Mouse (Mus musculus) splenic B cell, adult 2 months (primary cell): Measurements from ENCODE around the gene H2-DMb2.

Experiments used
- DNase-seq: peaks from one replicate; pipeline ENCODE4 v3.0.0-alpha.2; 2011; ENCODE audit warnings: low read depth, low spot score
- H3K27me3 ChIP-seq: 2 replicates; pipeline ENCODE4 v1.6.1; 2012; ENCODE audit warnings: mild to moderate bottlenecking, low read length, moderate library complexity, mixed read lengths; ENCODE audit not compliant: control insufficient read depth, poor library complexity, insufficient read depth, severe bottlenecking
- H3K36me3 ChIP-seq: 2 replicates; pipeline ENCODE4 v1.6.1; 2012; ENCODE audit warnings: mild to moderate bottlenecking, low read length, moderate library complexity, mixed read lengths; ENCODE audit not compliant: control insufficient read depth, poor library complexity, insufficient read depth, severe bottlenecking

The H2-DMb2 gene

DNA sequence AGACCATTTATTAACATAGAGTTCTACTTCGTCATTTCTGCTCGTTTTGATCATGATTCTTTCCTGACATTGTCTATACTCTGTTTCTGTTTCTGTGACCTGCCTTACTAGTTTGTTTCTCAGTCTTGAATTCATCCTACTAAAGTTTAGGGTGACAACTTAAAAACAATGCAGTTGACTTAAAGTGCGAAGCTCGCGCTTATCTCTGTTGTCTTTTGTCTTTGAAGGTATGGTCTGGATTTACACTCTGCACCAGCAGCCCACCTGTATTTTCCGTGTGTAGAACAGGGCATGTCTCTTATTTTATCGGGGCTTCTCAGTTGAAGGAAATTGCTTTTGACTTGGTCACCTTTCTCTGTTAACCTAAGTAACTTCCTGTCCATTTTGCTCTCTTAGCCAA is 20.0 kb upstream of the H2-DMb2 start:
- DNase-seq, result no peak
- H3K36me3 ChIP-seq, result peaks cover 5% of the 10 kb centered on the region
- no peaks in the 10 kb centered on the region for H3K27me3 ChIP-seq

DNA sequence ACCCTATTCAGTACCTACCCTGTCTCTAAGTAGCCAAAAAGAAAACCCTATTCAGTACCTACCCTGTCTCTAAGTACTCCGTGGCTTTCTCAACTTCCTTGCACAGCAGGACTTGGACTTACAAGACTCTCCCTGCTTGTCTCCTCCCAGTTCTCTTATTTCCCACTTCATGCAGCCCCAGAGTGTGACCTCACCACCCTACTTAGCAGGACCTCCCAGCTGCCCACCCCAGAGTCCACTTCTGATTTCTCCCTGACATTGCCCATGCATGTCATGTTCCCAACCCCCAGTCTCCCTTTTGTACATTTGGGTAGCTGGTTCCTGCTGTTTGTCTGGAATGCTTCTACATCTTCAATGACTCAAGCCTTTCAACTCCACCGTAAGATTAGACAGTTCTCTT is 19.6 kb upstream of the H2-DMb2 start:
- Histone ChIP-seq H3K27me3 (no peaks in the 10 kb centered on the region), H3K36me3 (peaks cover 5% of the 10 kb centered on the region)
- no peak for DNase-seq

DNA sequence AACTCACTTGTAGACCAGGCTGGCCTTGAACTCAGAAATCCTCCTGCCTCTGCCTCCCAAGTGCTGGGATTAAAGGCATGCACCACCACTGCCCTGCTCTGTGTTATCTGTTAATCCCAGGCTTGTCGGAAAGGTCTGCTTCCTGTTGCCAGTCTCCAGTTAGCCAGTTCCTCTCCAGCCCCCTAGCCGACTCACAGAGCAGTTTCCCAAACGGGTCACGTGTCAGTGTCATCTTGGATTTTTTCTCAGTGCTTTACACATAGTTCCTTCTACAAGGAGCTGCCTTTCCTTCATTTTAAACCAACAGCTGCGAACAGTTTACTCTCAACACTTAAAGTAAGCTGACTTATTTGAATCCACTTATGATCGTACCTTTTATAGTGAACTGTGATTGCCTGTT is 18.5 kb upstream of the H2-DMb2 start:
- Histone ChIP-seq H3K36me3 (no peaks in the 10 kb centered on the region), H3K27me3 (no peaks in the 10 kb centered on the region)
- no peak for DNase-seq

DNA sequence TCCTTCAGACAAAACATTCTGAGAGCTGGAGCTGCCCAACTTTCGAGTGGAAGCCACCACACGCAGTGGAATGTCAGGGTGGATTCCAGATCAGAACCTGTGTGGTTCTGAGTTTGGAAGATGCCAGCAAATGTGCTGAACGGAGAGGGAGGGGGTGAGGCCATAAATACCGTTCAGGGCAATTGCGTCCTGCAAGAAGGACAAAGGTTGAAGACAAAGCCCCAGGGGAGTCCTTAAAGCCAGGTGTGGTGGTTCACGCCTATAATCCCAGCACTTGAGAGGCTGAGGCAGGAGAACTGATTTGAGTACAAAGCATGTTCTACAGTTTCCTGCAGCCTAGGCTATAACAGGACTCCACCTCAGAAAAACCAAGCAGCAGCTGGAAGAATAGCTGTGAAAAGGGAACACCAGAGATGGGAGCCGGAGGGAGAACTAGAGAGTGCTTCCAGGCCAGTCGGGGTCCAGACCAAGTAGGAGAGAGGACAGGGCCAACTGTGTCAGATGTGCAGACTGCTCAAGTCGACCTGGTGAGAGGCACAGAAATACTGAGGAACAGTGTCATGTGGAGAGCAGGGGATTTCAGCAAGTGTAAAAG is 16.2 kb upstream of the H2-DMb2 start:
- no peaks in the 10 kb centered on the region for H3K27me3 ChIP-seq
- H3K36me3 ChIP-seq, result no peaks in the 10 kb centered on the region
- DNase-seq, result no peak

DNA sequence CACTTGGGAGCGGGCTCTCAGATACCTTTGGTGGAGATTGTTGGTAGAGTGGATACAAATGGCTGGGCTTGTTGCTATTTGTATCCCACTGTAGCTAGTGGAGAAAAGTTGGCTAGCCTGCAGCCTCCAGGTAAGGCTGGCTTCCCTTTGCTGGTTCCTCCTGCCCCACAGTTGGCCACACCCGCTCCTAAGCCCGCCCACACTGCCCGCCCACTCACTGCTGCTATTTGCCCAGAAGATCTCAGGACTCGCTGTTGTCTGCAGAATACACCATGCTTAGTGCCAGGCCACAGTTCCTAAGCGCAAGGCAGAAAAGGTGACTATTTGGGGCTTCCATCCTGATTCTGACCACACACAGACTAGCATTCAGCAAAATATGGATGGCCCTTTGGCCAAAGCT is 15.6 kb upstream of the H2-DMb2 start:
- DNase-seq, result peak; percentile 86
- no peaks in the 10 kb centered on the region for H3K27me3 ChIP-seq
- H3K36me3 ChIP-seq, result no peaks in the 10 kb centered on the region

DNA sequence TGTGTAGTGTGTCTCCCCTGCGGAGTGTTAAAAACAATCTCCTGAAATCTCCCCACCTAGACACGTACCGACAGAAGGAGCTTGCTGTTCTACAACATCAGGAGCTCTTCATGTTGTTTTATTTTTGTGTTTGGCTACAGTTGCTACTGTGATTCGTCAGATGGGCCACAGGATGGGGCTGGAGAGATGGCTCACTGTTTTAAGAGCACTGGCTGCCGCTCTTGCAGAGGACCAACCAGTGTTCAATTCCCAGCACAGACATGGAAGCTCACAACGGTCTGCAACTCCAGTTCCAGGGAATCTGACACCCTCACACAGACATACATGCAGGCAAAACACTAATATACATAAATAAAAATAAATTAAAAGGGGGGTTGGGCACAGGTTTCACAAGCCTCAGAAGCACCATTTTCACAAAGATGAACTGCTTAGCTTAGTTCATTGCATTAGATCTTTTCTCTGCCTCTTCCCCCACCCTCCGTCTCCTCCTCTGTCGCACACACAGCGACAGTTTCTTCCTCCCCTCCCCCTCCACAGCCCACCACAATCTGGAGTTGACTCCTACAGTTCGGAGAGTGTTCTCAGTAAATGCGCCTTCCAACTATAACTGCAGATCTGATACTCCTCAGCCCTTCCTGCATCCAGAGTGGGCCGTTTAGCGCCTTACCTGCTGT is 14.7 kb upstream of the H2-DMb2 start:
- DNase-seq, result peak; percentile 54
- H3K27me3 ChIP-seq, result no peaks in the 10 kb centered on the region
- H3K36me3 ChIP-seq, result no peaks in the 10 kb centered on the region

DNA sequence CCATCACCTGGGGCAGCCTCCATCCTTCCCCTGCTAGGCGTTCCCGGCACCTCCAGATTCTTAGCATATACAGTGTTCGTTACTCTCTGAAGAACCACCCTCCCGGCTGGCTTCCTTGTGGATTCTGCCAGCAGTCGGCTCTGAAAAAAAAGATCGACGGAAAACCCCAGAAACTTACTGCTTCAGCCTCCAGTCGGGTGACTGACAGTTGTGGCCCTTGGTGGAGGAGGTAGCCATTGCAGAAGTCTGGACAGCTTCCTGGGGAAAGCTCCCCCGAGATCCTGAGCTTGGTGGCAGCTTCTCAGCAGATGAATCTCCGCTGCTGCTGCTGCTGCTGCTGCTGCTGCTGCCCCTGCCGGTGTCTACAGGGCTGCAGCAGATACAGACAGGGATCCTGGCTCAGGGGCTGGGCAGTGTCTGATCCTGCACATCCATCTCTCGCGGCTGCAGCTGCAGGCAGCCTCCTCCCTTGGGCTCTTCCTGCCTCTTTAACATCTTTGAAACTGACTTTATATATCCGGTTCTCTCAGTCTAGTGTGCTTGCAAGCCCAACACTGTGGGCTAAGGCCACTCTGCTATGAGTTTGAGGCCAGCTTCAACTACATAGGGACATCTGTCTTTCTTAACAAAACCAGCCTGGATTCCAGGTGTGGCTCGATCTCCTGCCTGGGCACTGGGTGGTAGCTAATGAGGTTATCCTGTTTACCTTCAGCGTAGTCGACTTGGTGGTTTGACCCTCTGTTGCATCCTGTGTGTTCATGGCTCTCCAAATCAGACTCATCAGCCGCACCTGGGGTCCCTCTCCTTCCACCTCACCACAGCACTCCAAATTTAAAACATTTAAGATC is 13.9 kb upstream of the H2-DMb2 start:
- no peaks in the 10 kb centered on the region for H3K27me3 ChIP-seq
- DNase-seq, result peak; percentile 46
- H3K36me3 ChIP-seq, result no peaks in the 10 kb centered on the region

DNA sequence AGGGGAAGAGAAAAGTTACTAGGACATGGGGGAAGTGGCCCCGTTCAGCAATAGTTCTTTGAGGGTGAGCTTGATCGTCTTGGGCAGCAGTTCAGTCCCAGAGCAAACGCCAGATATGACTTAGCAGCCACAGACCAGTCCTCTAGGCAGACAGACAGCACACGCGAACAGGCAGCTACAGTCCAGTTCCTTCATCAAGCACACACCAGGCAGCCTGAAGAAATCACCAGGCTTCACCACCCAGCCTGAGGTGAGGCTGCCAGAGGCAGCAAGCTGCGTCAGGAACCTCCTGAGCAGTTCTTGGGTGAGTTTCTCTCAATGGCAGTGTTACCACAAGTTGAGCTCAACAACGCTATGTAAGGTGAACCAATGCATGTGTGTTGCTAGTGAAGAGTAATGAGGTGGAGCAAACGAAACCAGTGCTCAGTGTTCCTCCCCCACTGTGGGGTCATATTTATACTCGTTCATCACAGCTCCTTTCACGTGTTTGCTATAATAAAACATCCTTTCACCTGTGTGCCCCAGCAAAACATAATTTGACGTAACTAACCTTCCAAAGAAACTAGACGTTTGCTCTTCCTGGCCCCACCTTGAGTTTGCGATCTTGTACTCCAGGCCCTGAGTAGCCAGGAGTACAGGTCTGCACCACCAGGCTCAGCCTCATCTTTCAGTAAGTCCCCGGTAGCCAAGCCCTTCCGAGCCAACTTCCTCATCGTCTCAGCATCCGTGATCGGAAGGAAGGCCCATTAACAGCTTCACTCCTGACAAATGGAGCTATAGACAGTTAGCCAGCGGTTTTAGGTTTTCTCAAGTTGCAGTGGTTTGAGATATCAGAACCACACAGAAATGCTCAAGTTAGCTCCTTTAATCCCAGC is 12.8 kb upstream of the H2-DMb2 start:
- DNase-seq, result no peak
- no peaks in the 10 kb centered on the region for H3K36me3 ChIP-seq
- no peaks in the 10 kb centered on the region for H3K27me3 ChIP-seq

DNA sequence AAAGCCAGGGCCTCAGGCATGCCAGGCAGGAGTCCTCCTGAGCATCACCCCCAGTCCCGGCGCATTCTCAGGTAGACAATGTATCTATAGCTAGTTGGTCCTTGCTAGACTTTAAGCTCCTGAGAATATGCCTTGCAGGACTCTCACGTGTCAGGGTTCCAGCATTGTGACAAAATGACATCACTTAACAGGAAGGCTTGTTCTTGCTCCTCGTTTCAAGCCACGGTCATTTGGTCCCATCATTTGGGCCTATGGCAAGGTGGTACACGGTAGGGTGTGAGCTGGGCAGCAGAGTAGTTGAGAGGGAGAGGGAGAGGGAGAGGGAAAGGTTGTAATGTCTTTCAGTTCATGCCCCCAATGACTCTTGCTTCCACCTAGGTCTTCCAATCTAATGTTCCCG is 11.2 kb upstream of the H2-DMb2 start:
- Histone ChIP-seq H3K27me3 (no peaks in the 10 kb centered on the region), H3K36me3 (no peaks in the 10 kb centered on the region)
- no peak for DNase-seq

DNA sequence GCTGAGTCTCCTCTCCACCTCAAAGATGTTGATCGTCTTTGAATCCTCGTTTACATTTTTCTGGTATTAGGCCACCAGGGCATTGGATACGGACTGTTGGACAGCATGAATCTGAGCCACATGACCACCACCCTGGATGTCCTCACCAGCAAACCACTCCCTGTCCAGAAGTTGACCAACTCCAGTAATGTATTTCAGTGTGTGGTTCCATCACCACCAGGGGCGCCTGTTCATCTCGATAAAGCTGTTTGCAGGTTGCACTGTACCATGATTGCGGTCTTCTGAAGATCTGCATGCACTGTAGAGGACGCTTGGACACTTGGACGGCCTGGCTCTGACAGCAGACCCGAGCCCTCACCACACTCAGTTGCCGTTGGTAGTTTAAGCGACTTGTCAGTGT is 9.8 kb upstream of the H2-DMb2 start:
- no peaks in the 10 kb centered on the region for H3K27me3 ChIP-seq
- peaks cover 13% of the 10 kb centered on the region for H3K36me3 ChIP-seq
- DNase-seq, result peak; percentile 54

DNA sequence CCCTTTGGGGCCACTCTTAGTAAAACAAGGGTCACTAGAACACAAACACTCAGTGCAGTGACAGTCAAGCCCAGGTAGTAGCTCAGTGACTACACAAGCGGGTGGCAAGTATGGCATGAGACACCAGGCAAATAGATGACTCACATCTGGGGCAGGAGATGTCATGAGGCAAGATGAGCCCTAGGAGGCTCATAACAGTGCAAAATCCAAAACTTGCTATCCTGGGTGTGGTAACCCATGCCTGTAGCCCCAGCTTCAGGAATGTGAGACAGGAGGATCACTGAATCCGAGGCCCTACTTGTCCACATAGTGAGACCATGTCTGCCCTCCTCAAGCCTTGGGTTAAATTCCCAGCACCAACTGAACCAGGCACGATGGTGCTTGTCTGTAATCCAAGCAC is 8.7 kb upstream of the H2-DMb2 start:
- DNase-seq, result no peak
- Histone ChIP-seq H3K27me3 (no peaks in the 10 kb centered on the region), H3K36me3 (peaks cover 20% of the 10 kb centered on the region)

DNA sequence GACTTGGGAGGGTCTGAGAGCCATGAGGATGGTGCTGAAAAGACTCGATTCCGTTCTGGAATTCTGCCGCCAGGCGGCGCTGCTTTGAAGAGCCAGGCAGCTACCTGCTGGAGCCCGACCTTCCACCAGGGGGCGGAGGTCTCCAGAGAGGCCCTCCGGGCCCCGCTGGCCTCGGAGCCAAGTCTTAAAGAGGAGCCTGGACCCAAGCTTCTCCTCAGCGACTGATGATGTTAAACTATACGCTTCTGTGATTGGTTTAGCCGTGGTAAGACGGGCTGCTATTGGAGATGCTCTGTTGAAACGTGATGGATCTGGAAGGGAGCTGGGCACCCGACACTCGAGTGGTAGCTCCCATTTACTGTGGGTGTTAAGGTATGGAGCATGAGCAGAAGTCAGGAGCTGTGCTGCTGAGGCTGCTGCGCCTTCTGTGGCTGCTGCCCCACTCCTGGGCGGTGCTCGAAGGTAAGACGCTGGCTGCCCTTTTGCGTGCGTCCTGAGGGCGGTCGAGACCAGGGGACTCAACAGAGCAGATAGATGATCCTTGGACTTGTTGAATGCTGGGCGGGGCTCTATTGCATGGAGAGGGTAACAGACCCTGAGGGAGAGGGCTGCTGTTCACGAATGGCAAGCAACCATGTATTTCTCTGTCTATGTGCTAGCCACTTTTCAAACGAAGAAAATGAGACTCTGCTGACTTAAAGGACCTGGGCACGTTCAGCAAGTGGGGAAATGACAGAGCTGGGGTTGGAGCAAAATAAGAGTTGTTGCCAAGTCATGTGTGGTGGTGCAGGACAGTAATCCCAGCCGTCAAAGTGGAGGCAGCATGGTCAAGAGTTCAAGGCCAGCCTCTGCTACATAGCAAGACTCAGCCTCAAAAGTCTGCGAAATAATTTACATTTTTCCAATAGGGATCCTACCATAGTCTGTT is 7.5 kb upstream of the H2-DMb2 start:
- Histone ChIP-seq H3K27me3 (no peaks in the 10 kb centered on the region), H3K36me3 (peaks cover 24% of the 10 kb centered on the region)
- peak; percentile 100 for DNase-seq

DNA sequence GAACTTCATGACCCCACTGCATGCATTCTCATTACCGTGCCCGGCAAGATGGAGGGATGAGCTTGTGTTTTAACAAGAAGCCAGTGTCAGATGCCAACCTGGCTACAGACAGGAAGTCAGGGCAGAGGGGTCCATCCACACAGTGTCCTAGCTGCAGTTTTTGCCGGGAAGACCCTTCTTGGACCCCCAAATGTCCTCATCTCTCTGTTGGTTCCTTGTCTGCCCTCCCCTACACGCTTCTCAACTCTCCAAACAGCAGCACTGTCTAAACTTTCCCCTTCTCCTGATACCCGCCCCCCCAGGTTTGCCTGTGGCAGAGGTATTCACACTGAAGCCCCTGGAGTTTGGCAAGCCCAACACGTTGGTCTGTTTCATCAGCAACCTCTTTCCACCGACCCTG is 5.5 kb upstream of the H2-DMb2 start:
- H3K36me3 ChIP-seq, result peaks cover 24% of the 10 kb centered on the region
- no peak for DNase-seq
- H3K27me3 ChIP-seq, result no peaks in the 10 kb centered on the region

DNA sequence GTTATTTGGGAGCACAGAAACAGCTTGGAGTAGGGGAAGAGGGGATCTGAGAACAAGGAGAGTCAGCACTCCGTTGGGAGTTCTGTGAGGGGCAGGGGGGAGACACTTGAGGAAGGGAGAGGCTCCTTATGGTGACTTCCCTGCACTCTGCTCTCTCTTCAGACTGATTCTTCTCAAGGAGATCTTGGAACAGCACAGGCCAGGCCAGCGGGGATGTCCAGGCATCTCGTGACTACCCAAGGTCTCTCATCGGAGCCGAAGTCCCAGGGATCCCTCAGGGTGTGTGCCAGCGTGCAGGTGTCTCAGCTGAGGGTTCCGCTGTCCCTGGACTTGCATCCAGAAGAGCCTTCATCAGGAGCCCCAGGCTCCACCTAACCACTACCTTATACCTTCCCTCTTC is 4.5 kb upstream of the H2-DMb2 start:
- DNase-seq, result no peak
- Histone ChIP-seq H3K36me3 (peaks cover 24% of the 10 kb centered on the region), H3K27me3 (no peaks in the 10 kb centered on the region)
